Mouse (Mus musculus) intestine, embryonic 15.5 days (tissue): Measurements from ENCODE around the gene Ebi3. TPM values are rescaled to one million over a fixed set of nuclear protein-coding genes. Genes with fewer than 3 reads are reported as not detected.

Experiments
- ATAC-seq: fragments of 200-750 bp; cut with Nextera tagmentation; 2 replicates; pipeline ENCODE4 v1.8.0; 2017; ENCODE audit warnings: moderate TSS enrichment, moderate library complexity
- H3K27ac ChIP-seq: fragments of 300-500 bp; sonication (generic); 2 replicates; pipeline ENCODE4 v1.5.1; 2015; ENCODE audit warnings: mild to moderate bottlenecking, inconsistent platforms
- H3K27me3 ChIP-seq: fragments of 300-500 bp; sonication (generic); replicated peaks from 2 replicates; pipeline ENCODE4 v1.6.1; 2015; ENCODE audit warnings: inconsistent platforms
- H3K36me3 ChIP-seq: fragments of 300-500 bp; sonication (generic); 2 replicates; pipeline ENCODE4 v1.6.1; 2015; ENCODE audit warnings: inconsistent platforms
- H3K4me1 ChIP-seq: fragments of 300-500 bp; sonication (generic); replicated peaks from 2 replicates; pipeline ENCODE4 v1.6.1; 2015; ENCODE audit warnings: inconsistent platforms
- H3K4me2 ChIP-seq: fragments of 300-500 bp; sonication (generic); replicated peaks from 2 replicates; pipeline ENCODE4 v1.6.1; 2015; ENCODE audit warnings: mild to moderate bottlenecking, inconsistent platforms
- H3K4me3 ChIP-seq: fragments of 300-500 bp; sonication (generic); replicated peaks from 2 replicates; pipeline ENCODE4 v1.5.1; 2015; ENCODE audit warnings: inconsistent platforms
- H3K9ac ChIP-seq: fragments of 300-500 bp; sonication (generic); 2 replicates; pipeline ENCODE4 v1.6.1; 2015; ENCODE audit warnings: inconsistent platforms
- H3K9me3 ChIP-seq: fragments of 300-500 bp; sonication (generic); 2 replicates; pipeline ENCODE4 v1.6.1; 2016; ENCODE audit warnings: inconsistent platforms
- WGBS: fragments of 180-500 bp; shearing (Covaris S2); methylation state at CpG from one replicate; pipeline ENCODE4 v1.1.7; 2015; 5-methylcytosine and 5-hydroxymethylcytosine counted together
- polyA plus RNA-seq: library from polyadenylated mRNA; unstranded; fragments of >200 nt; fragmentation: Nextera tagmentation; extraction: Ambion mirVana; gene quantifications from 2 replicates; pipeline ENCODE4 v1.2.1, GENCODE M21; 2015

The Ebi3 gene
- polyA plus RNA-seq, 1 experiment from 2014 or later = 2.8 TPM

- Histone ChIP-seq H3K9me3 (no peaks in the 10 kb centered on the region), H3K9ac (no peak overlapping the region), H3K27me3 (peaks cover 4% of the 10 kb centered on the region; the same call in 1 of the 2 replicates), H3K4me2 (peak overlapping the region; percentile 33; the same call in 1 of the 2 replicates), H3K27ac (no peak overlapping the region), H3K4me3 (no peak overlapping the region), H3K36me3 (no peaks in the 10 kb centered on the region), H3K4me1 (peaks cover 13% of the 10 kb centered on the region)
- peak; percentile 90 for ATAC-seq
- WGBS = 13% methylated on average over 13 of the region's 13 CpGs
These were observed 23.9 kb downstream of the Ebi3 start for GRCm38 (mm10) chr17:55976255-55976862.

GRCm38 (mm10) chr17:55977301-55977700 is 24.9 kb downstream of the Ebi3 start:
- WGBS = 24% methylated on average over 3 of the region's 3 CpGs
- Histone ChIP-seq H3K27me3 (no peaks in the 10 kb centered on the region), H3K4me1 (peaks cover 12% of the 10 kb centered on the region; the same call in 1 of the 2 replicates), H3K9me3 (no peaks in the 10 kb centered on the region), H3K9ac (no peak overlapping the region), H3K4me3 (no peak overlapping the region), H3K4me2 (no peak overlapping the region), H3K27ac (no peak overlapping the region), H3K36me3 (no peaks in the 10 kb centered on the region)
- ATAC-seq = no peak

- no peak within 1 kb of the TSS for H3K27ac ChIP-seq
- peaks cover 9% of the 10 kb centered on the region; the same call in 1 of the 2 replicates for H3K4me1 ChIP-seq
- 9% methylated on average over 32 of the region's 35 CpGs for WGBS
- peak within 1 kb of the TSS; percentile 73 for H3K4me2 ChIP-seq
- H3K27me3 ChIP-seq = no peaks in the 10 kb centered on the region
- peak; percentile 24; the same call in 1 of the 2 replicates for ATAC-seq
- H3K9me3 ChIP-seq = no peaks in the 10 kb centered on the region
- H3K36me3 ChIP-seq = no peaks in the 10 kb centered on the region
- peak within 1 kb of the TSS; percentile 45 for H3K4me3 ChIP-seq
- peak within 1 kb of the TSS; percentile 33; the same call in 1 of the 2 replicates for H3K9ac ChIP-seq
These were observed 33.9 kb downstream of the Ebi3 start, which contains the start of gene Fsd1 for GRCm38 (mm10) chr17:55986030-55986961. Gene Fsd1 (plus strand): TSS chr17:55986509.

GRCm38 (mm10) chr17:55990278-55990898 is 37.9 kb downstream of the Ebi3 start:
- Histone ChIP-seq H3K4me2 (no peak overlapping the region), H3K27ac (no peak overlapping the region), H3K9me3 (no peaks in the 10 kb centered on the region), H3K36me3 (no peaks in the 10 kb centered on the region), H3K4me3 (0 out of 2 replicates have a peak overlapping the region, but pooled peaks have one; percentile 3), H3K4me1 (peaks cover 9% of the 10 kb centered on the region; the same call in 1 of the 2 replicates), H3K9ac (no peak overlapping the region), H3K27me3 (no peaks in the 10 kb centered on the region)
- peak; percentile 63 for ATAC-seq
- WGBS = 75% methylated on average over 8 of the region's 8 CpGs

GRCm38 (mm10) chr17:55996007-55996406 is 43.6 kb downstream of the Ebi3 start:
- 79% methylated on average over 15 of the region's 15 CpGs for WGBS
- H3K4me3 ChIP-seq = no peak overlapping the region
- H3K9me3 ChIP-seq = no peaks in the 10 kb centered on the region
- H3K27me3 ChIP-seq = no peaks in the 10 kb centered on the region
- 0 out of 2 replicates have a peak, but pooled peaks cover 3% of the 10 kb centered on the region for H3K4me1 ChIP-seq
- H3K36me3 ChIP-seq = peaks cover 5% of the 10 kb centered on the region; the same call in 1 of the 2 replicates
- peak; percentile 31 for ATAC-seq
- H3K9ac ChIP-seq = no peak overlapping the region
- H3K27ac ChIP-seq = no peak overlapping the region
- H3K4me2 ChIP-seq = no peak overlapping the region

- Histone ChIP-seq H3K27ac (no peak overlapping the region), H3K9ac (no peak overlapping the region), H3K9me3 (no peaks in the 10 kb centered on the region), H3K4me2 (peak overlapping the region; percentile 22; the same call in 1 of the 2 replicates), H3K27me3 (no peaks in the 10 kb centered on the region), H3K4me1 (peaks cover 3% of the 10 kb centered on the region; the same call in 1 of the 2 replicates), H3K36me3 (peaks cover 5% of the 10 kb centered on the region; the same call in 1 of the 2 replicates), H3K4me3 (no peak overlapping the region)
- WGBS = 18% methylated on average over 30 of the region's 30 CpGs
- ATAC-seq = no peak
These were observed 47.5 kb downstream of the Ebi3 start for GRCm38 (mm10) chr17:55999794-56000499.

GRCm38 (mm10) chr17:56003000-56003399 is 50.6 kb downstream of the Ebi3 start:
- H3K27ac ChIP-seq = no peak overlapping the region
- no peak overlapping the region for H3K9ac ChIP-seq
- H3K4me1 ChIP-seq = peaks cover 11% of the 10 kb centered on the region; the same call in 1 of the 2 replicates
- no peak overlapping the region for H3K4me3 ChIP-seq
- WGBS = 73% methylated on average over 3 of the region's 3 CpGs
- no peaks in the 10 kb centered on the region; the same call in 1 of the 2 replicates for H3K36me3 ChIP-seq
- no peaks in the 10 kb centered on the region for H3K9me3 ChIP-seq
- H3K4me2 ChIP-seq = no peak overlapping the region
- no peak for ATAC-seq
- no peaks in the 10 kb centered on the region for H3K27me3 ChIP-seq

GRCm38 (mm10) chr17:56005415-56006061 is 53.1 kb downstream of the Ebi3 start, which contains the start of the genes Stap2 and Mpnd:
Gene Stap2 (minus strand): TSS chr17:56005584.
Gene Mpnd (plus strand): TSS chr17:56005711.
- Histone ChIP-seq H3K36me3 (no peaks in the 10 kb centered on the region; the same call in 1 of the 2 replicates), H3K9me3 (no peaks in the 10 kb centered on the region), H3K4me2 (peak within 1 kb of the TSS; percentile 58), H3K27me3 (no peaks in the 10 kb centered on the region), H3K4me1 (peaks cover 18% of the 10 kb centered on the region), H3K9ac (peak within 1 kb of the TSS; percentile 50), H3K27ac (peak within 1 kb of the TSS; percentile 71; the same call in 1 of the 2 replicates), H3K4me3 (peak within 1 kb of the TSS; percentile 40)
- peak; percentile 15; the same call in 1 of the 2 replicates for ATAC-seq
- WGBS = 28% methylated on average over 13 of the region's 13 CpGs

Other genes starting within 250 kb of the Ebi3 start
- gene Pot1b, start 240.0 kb upstream of the Ebi3 start, polyA plus RNA-seq = 6.6 and 7.0 TPM in 2 replicates
- 0.95 and 1.0 TPM in 2 replicates for gene Adgre4, start 202.7 kb upstream of the Ebi3 start, polyA plus RNA-seq
- gene Zfp119a, start 73.7 kb upstream of the Ebi3 start, polyA plus RNA-seq = 7.4 and 7.5 TPM in 2 replicates
- 9.0 and 11.0 TPM in 2 replicates for gene Zfp959, start 60.5 kb upstream of the Ebi3 start, polyA plus RNA-seq
- gene Zfp119b, start 3.1 kb upstream of the Ebi3 start, polyA plus RNA-seq = 3.5 and 4.4 TPM in 2 replicates
- gene Yju2, start 6.5 kb downstream of the Ebi3 start, polyA plus RNA-seq = 21.0 and 21.4 TPM in 2 replicates
- 9.0 and 9.4 TPM in 2 replicates for gene Shd, start 17.8 kb downstream of the Ebi3 start, polyA plus RNA-seq
- gene Fsd1, start 33.9 kb downstream of the Ebi3 start, polyA plus RNA-seq = 8.9 and 11.5 TPM in 2 replicates
- gene Stap2, start 52.9 kb downstream of the Ebi3 start, polyA plus RNA-seq = 40.3 and 45.8 TPM in 2 replicates
- 86.3 and 95.3 TPM in 2 replicates for gene Mpnd, start 53.1 kb downstream of the Ebi3 start, polyA plus RNA-seq
- 124 TPM in 2 replicates for gene Sh3gl1, start 84.0 kb downstream of the Ebi3 start, polyA plus RNA-seq
- 21.4 and 22.4 TPM in 2 replicates for gene Chaf1a, start 87.8 kb downstream of the Ebi3 start, polyA plus RNA-seq
- 29.9 and 35.1 TPM in 2 replicates for gene Ubxn6, start 122.4 kb downstream of the Ebi3 start, polyA plus RNA-seq
- 85.7 and 86.9 TPM in 2 replicates for gene Hdgfl2, start 127.0 kb downstream of the Ebi3 start, polyA plus RNA-seq
- gene Plin4, start 157.2 kb downstream of the Ebi3 start, polyA plus RNA-seq = 0.03 and 0.14 TPM in 2 replicates
- 0.52 and 0.85 TPM in 2 replicates for gene Plin5, start 165.0 kb downstream of the Ebi3 start, polyA plus RNA-seq
- gene Lrg1, start 169.4 kb downstream of the Ebi3 start, polyA plus RNA-seq = 0.15 and 0.33 TPM in 2 replicates
- 1.4 TPM in 2 replicates for gene Sema6b, start 187.7 kb downstream of the Ebi3 start, polyA plus RNA-seq
- 11.9 and 12.8 TPM in 2 replicates for gene Tnfaip8l1, start 209.8 kb downstream of the Ebi3 start, polyA plus RNA-seq
- 105 and 127 TPM in 2 replicates for gene Mydgf, start 231.3 kb downstream of the Ebi3 start, polyA plus RNA-seq